Mouse (Mus musculus): Measurements from ENCODE around the gene Ptprn.

- no peak for TF ChIP-seq POLR2A (IDR thresholded peaks at IDR 0.05; ENCODE audit: low read depth, low read length)
- no peak for TF ChIP-seq CTCF (conservative IDR thresholded peaks at IDR 0.05 in 1 of 2, IDR thresholded peaks at IDR 0.05 in 1 of 2; ENCODE audit: low read depth in 2 of 2, low read length in 2 of 2)
- no peak for TF ChIP-seq NRF1 (IDR thresholded peaks at IDR 0.05; ENCODE audit: low read depth, low read length)
- TF ChIP-seq SMC3 (IDR thresholded peaks at IDR 0.05; ENCODE audit: low read depth, low read length), result no peak
- TF ChIP-seq EP300 (IDR thresholded peaks at IDR 0.05; ENCODE audit: low read length), result no peak
- no peak for TF ChIP-seq ZNF384 (IDR thresholded peaks at IDR 0.05; ENCODE audit: low read depth, low read length)
These were observed 20.9 kb downstream of the Ptprn start for GRCm38 (mm10) chr1:75243411-75243810.
